Mouse (Mus musculus) embryonic facial prominence, embryonic 11.5 days (tissue): ENCODE data around the gene Susd6. TPM values are rescaled to one million over a fixed set of nuclear protein-coding genes. Genes with fewer than 3 reads are reported as not detected.
A peak's percentile ranks its signal among the peaks of the same experiment; 100 is the strongest.

Source experiments
- ATAC-seq: fragments of 200-750 bp; cut with Nextera tagmentation; replicated peaks from 2 replicates; pipeline ENCODE4 v1.8.0; 2017; ENCODE audit warnings: low read depth; ENCODE audit not compliant: insufficient number of reproducible peaks, low FRiP score, low TSS enrichment
- DNase-seq: peaks from one replicate; pipeline ENCODE4 v3.0.0-alpha.2; 2015; ENCODE audit warnings: low spot score
- H3K27ac ChIP-seq: fragments of 300-500 bp; sonication (generic); replicated peaks from 2 replicates; pipeline ENCODE4 v1.5.1; 2014; ENCODE audit warnings: mild to moderate bottlenecking, low read depth, low read length, control low read depth
- H3K27me3 ChIP-seq: fragments of 300-500 bp; sonication (generic); 2 replicates; pipeline ENCODE4 v1.6.1; 2014; ENCODE audit warnings: mild to moderate bottlenecking, low read length, moderate library complexity, mixed read lengths; ENCODE audit not compliant: control insufficient read depth, insufficient read depth
- H3K36me3 ChIP-seq: fragments of 300-500 bp; sonication (generic); replicated peaks from 2 replicates; pipeline ENCODE4 v1.6.1; 2014; ENCODE audit warnings: low read depth, mild to moderate bottlenecking, low read length, moderate library complexity, mixed read lengths; ENCODE audit not compliant: control insufficient read depth, insufficient read depth
- H3K4me1 ChIP-seq: fragments of 300-500 bp; sonication (generic); 2 replicates; pipeline ENCODE4 v1.6.1; 2014; ENCODE audit warnings: low read length, mixed read lengths; ENCODE audit not compliant: control insufficient read depth, insufficient read depth
- H3K4me2 ChIP-seq: fragments of 300-500 bp; sonication (generic); 2 replicates; pipeline ENCODE4 v1.6.1; 2014; ENCODE audit warnings: low read depth, mild to moderate bottlenecking, control low read depth, low read length, moderate library complexity
- H3K4me3 ChIP-seq: fragments of 300-500 bp; sonication (generic); 2 replicates; pipeline ENCODE4 v1.5.1; 2014; ENCODE audit warnings: low read depth, low read length, control low read depth
- H3K9ac ChIP-seq: fragments of 300-500 bp; sonication (generic); replicated peaks from 2 replicates; pipeline ENCODE4 v1.6.1; 2014; ENCODE audit warnings: mild to moderate bottlenecking, control low read depth, low read length
- H3K9me3 ChIP-seq: fragments of 300-500 bp; sonication (generic); replicated peaks from 2 replicates; pipeline ENCODE4 v1.6.1; 2016; ENCODE audit warnings: mild to moderate bottlenecking, low read length, inconsistent platforms, mixed read lengths; ENCODE audit not compliant: control insufficient read depth
- WGBS: fragments of 180-500 bp; shearing (Covaris S2); extraction: QIAGEN DNeasy Blood & Tissue Kit; methylation state at CpG from one replicate; pipeline ENCODE4 v1.1.7; 2014; 5-methylcytosine and 5-hydroxymethylcytosine counted together
- polyA plus RNA-seq: library from polyadenylated mRNA; unstranded; fragments of >200 nt; fragmentation: Nextera tagmentation; extraction: Ambion mirVana; gene quantifications from 2 replicates; pipeline ENCODE4 v1.2.1, GENCODE M21; 2014

The Susd6 gene
- polyA plus RNA-seq, 1 experiment from 2014 or later, result 13.8 TPM

- H3K9ac ChIP-seq, result no peak overlapping the region
- H3K9me3 ChIP-seq, result no peaks in the 10 kb centered on the region
- no peaks in the 10 kb centered on the region; the same call in 1 of the 2 replicates for H3K4me1 ChIP-seq
- no peak overlapping the region for H3K4me2 ChIP-seq
- WGBS, result 47% methylated on average over 1 of the region's 1 CpGs
- no peaks in the 10 kb centered on the region for H3K36me3 ChIP-seq
- H3K27ac ChIP-seq, result no peak overlapping the region
- H3K27me3 ChIP-seq, result no peaks in the 10 kb centered on the region
- peak; percentile 7 for DNase-seq
- no peak for ATAC-seq
- no peak overlapping the region for H3K4me3 ChIP-seq
Measured at GRCm38 (mm10) chr12:80846861-80847268, 56.6 kb downstream of the Susd6 start.

GRCm38 (mm10) chr12:80852001-80852400, 61.7 kb downstream of the Susd6 start:
- DNase-seq (no peak), ATAC-seq (no peak)
- no peak overlapping the region for H3K9ac ChIP-seq
- 78% methylated on average over 1 of the region's 1 CpGs for WGBS
- H3K36me3 ChIP-seq, result no peaks in the 10 kb centered on the region
- no peaks in the 10 kb centered on the region for H3K4me1 ChIP-seq
- no peak overlapping the region for H3K4me3 ChIP-seq
- no peaks in the 10 kb centered on the region for H3K9me3 ChIP-seq
- H3K4me2 ChIP-seq, result no peak overlapping the region
- no peaks in the 10 kb centered on the region for H3K27me3 ChIP-seq
- no peak overlapping the region for H3K27ac ChIP-seq

- Histone ChIP-seq H3K36me3 (no peaks in the 10 kb centered on the region), H3K4me2 (no peak overlapping the region), H3K4me3 (no peak overlapping the region), H3K27ac (no peak overlapping the region), H3K4me1 (no peaks in the 10 kb centered on the region), H3K9me3 (no peaks in the 10 kb centered on the region), H3K27me3 (no peaks in the 10 kb centered on the region), H3K9ac (no peak overlapping the region)
- ATAC-seq, result no peak
- 73% methylated on average over 3 of the region's 3 CpGs for WGBS
- no peak for DNase-seq
Measured at GRCm38 (mm10) chr12:80853737-80854136, 63.4 kb downstream of the Susd6 start.

- no peak for ATAC-seq
- Histone ChIP-seq H3K27ac (no peak overlapping the region), H3K4me3 (no peak overlapping the region), H3K9ac (no peak overlapping the region), H3K27me3 (no peaks in the 10 kb centered on the region), H3K4me2 (no peak overlapping the region), H3K4me1 (no peaks in the 10 kb centered on the region), H3K9me3 (no peaks in the 10 kb centered on the region), H3K36me3 (no peaks in the 10 kb centered on the region)
- 95% methylated on average over 4 of the region's 4 CpGs for WGBS
- no peak for DNase-seq
Measured at GRCm38 (mm10) chr12:80854671-80855070, 64.4 kb downstream of the Susd6 start.

GRCm38 (mm10) chr12:80855100-80855499, 64.8 kb downstream of the Susd6 start:
- Histone ChIP-seq H3K27ac (no peak overlapping the region), H3K4me1 (no peaks in the 10 kb centered on the region), H3K9ac (no peak overlapping the region), H3K9me3 (no peaks in the 10 kb centered on the region), H3K4me3 (no peak overlapping the region), H3K4me2 (no peak overlapping the region), H3K36me3 (no peaks in the 10 kb centered on the region), H3K27me3 (no peaks in the 10 kb centered on the region)
- no peak for DNase-seq
- 93% methylated on average over 2 of the region's 2 CpGs for WGBS
- no peak for ATAC-seq

GRCm38 (mm10) chr12:80855581-80855980, 65.3 kb downstream of the Susd6 start:
- no peak overlapping the region for H3K27ac ChIP-seq
- H3K9ac ChIP-seq, result no peak overlapping the region
- DNase-seq (no peak), ATAC-seq (no peak)
- 34% methylated on average over 1 of the region's 1 CpGs for WGBS
- no peaks in the 10 kb centered on the region for H3K4me1 ChIP-seq
- H3K4me3 ChIP-seq, result no peak overlapping the region
- no peaks in the 10 kb centered on the region for H3K9me3 ChIP-seq
- no peaks in the 10 kb centered on the region for H3K36me3 ChIP-seq
- H3K4me2 ChIP-seq, result no peak overlapping the region
- no peaks in the 10 kb centered on the region for H3K27me3 ChIP-seq

- Histone ChIP-seq H3K9ac (no peak overlapping the region), H3K4me1 (no peaks in the 10 kb centered on the region), H3K9me3 (no peaks in the 10 kb centered on the region), H3K27me3 (no peaks in the 10 kb centered on the region), H3K36me3 (no peaks in the 10 kb centered on the region), H3K4me3 (no peak overlapping the region), H3K27ac (0 out of 2 replicates have a peak overlapping the region, but pooled peaks have one; percentile 8), H3K4me2 (no peak overlapping the region)
- 77% methylated on average over 3 of the region's 3 CpGs for WGBS
- DNase-seq (no peak), ATAC-seq (no peak)
Measured at GRCm38 (mm10) chr12:80857636-80858293, 67.5 kb downstream of the Susd6 start.

- H3K9me3 ChIP-seq, result no peaks in the 10 kb centered on the region
- no peak for DNase-seq
- WGBS, result 69% methylated on average over 2 of the region's 2 CpGs
- no peak overlapping the region for H3K4me2 ChIP-seq
- H3K4me3 ChIP-seq, result no peak overlapping the region
- H3K4me1 ChIP-seq, result no peaks in the 10 kb centered on the region
- no peaks in the 10 kb centered on the region for H3K27me3 ChIP-seq
- no peaks in the 10 kb centered on the region for H3K36me3 ChIP-seq
- H3K9ac ChIP-seq, result no peak overlapping the region
- 0 out of 2 replicates have a peak overlapping the region, but pooled peaks have one; percentile 8 for H3K27ac ChIP-seq
- no peak for ATAC-seq
Measured at GRCm38 (mm10) chr12:80858307-80858706, 68.0 kb downstream of the Susd6 start.
